Mouse (Mus musculus): ENCODE data around the gene Arhgef10l.

Gene Arhgef10l

DNA sequence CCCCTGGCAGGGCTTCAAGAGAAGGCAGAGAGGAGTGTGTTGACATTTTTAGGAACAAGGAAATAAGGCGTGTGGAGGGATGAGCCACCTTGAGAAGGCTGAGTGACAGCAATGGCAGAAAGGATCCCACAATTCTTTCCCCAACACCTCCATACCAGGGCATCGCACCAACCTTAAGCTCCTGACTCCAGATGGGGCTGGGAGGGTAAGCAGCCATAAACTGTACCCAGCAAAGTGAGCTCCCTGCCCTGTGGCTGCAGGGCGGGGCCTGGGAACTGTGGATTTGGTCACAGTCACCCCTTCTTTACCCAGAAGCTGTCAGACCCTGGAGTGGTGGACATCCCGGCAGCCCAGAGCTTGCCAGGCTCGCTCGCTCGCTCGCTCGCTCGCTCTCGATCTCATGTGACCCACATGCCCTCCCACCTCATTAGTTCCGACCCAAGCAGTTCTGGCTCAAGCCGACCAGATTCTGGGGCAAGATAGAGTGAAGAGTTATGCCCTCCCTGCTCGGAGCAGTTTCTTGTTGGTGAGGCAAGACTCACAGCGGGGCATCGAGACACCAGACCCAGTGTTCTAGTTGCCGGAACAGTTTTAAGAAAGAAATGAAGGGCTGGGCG lies 4.3 kb downstream of the Arhgef10l start:
- no peak for DNase-seq (ENCODE audit: low spot score in 2 of 2)

DNA sequence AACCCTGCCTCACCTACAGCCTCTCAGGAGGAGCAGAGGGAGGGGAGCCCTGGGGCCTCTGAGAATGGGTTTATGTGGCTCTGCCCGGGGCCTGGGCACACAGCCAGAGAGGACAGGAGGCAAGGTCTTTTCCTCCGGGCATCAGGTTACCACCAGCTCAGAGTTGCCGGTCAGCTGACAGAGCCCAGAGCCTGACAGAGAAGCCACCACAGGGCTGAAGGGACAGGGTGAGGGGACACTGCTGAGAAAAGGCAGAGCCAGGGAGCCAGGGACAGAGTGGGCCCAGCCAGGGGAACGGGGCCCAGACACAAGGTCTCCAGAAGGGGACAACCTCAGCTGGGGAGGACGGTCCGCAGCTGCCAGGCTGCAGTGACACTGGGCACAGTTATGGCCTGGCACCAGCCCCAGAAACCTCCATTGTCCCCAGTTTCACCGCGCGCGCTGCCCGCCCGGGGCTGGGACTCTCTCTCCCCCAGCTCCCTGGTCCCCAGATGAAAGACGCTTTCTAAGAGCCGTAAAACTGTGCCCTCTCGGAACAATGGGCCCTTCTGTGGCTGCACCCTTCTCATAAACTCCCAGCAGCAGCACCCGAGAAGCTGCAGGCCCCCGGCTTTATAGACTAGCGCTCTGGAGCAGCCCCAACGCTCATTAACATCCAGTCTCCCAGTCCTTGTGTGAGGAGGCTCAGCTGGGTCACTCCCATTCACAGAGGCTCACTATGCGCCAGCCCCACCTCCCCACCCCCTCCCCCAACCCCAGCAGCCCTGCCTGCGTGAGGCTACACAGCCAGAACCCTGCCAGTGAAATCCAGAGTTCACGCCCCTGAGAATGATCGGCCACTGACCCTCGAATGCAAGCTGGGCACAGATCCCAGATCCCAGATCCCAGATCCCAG lies 7.9 kb downstream of the Arhgef10l start:
- peak; percentile 67 to 76 for DNase-seq (ENCODE audit: low spot score in 2 of 2)

DNA sequence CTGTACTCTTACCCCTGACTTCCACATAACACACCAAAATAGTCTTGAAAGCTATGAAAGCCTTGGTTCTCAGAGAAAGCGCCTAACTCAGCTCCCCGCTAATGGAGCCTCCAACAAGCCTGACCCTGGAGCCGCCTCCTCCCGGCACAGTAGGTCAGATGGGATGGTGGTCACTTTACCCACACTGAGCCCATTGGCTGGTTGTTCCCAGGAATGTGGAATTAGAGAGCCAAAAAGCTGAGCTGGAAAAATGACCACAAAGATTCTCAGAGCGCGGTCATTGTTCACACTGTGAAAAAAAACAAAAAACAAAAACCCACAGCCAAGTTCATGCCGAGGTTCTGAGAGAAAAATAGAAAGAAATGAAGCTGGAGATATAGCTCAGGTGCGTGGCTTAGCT lies 9.3 kb downstream of the Arhgef10l start:
- DNase-seq (ENCODE audit: low spot score in 2 of 2) = no peak

DNA sequence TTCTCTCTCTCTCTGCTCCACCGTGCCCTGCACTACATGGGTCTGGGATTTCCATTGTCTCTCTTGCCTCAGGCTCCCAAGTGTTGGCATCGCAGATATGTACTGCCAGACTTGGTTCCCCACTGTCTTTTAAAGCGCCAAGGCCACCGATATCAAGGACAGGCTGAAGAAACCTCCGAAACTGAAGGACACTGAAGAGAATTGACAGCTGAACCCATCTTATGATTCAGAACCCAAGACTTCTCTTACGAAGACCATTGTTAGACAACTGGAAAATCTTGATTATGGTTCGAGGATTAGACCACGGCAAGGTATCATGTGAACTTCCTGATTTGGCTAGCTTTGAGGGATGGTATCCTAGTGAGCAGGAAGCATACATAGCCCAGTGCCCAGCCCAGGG lies 11.0 kb downstream of the Arhgef10l start:
- DNase-seq (ENCODE audit: low spot score in 2 of 2) = no peak

DNA sequence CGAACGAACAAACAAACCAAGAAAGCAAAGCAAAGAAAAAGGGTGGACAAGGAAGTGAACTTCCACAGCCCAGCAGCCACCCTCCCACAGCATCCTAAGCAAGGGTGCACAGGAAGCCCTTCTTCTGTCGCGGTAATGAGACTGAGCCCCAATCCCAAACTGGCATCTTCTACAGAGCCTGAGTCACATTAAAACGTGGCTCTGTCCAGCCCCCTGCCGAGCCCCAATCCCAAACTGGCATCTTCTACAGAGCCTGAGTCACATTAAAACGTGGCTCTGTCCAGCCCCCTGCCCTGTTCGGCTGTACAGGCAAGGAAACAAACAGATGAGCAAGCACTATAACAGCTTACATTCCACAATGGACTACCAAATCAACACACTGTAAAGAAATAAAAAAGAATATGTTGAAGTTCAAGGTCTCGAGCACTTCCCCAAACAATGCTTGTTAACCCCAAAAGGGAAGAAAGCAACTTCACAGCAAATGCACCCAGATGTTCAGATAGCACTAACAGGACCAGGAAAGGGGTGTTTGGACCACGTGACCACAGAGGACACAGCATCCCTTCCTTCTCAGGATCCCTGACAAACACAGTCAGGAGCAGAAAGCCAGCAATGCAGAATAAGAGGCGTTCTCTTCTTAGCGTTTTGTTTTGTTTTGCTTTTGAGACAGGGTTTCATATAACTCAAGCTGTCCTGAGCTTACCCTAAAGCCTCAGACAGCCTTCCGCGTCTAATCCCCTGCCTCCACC lies 11.8 kb downstream of the Arhgef10l start:
- DNase-seq (ENCODE audit: low spot score in 2 of 2) = no peak

DNA sequence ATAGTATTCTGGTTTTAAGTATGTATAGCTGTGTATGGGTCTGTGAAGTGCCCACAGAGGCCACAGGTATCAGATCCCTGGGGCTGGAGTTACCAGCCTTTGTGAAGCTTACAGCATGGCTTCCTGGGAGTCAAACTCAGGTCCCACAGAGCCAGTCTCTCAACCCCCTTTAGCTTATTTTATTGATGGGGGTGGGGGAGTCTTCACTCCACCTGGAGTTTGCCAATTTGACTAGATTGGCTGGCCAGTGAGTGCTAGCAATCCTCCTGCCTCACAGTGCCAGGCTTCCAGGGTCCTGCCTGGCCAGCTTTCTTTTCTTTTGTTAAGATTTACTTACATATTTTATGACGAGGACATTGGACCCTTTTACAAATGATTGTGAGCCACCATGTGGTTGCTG lies 16.1 kb downstream of the Arhgef10l start:
- DNase-seq (ENCODE audit: low spot score in 2 of 2) = no peak

DNA sequence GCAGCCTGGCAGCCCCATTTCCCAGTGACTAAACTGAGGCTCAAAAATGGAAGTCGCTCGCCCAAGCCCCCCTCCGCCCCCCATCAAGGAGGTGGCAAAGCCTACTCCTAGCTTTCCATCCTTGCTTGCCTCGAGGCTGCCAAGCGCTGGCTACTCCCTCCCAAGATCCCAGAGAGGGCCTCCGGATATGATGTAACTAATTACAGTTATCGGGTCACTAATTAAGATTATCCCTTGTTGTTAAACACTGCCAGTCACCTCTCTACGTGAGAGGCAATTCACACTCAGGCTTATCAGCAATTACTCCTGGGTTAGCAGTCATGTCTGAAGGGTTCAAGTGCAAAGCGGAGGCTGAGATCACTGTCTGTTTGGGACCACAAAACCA lies 16.6 kb downstream of the Arhgef10l start:
- DNase-seq (ENCODE audit: low spot score in 2 of 2) = no peak

DNA sequence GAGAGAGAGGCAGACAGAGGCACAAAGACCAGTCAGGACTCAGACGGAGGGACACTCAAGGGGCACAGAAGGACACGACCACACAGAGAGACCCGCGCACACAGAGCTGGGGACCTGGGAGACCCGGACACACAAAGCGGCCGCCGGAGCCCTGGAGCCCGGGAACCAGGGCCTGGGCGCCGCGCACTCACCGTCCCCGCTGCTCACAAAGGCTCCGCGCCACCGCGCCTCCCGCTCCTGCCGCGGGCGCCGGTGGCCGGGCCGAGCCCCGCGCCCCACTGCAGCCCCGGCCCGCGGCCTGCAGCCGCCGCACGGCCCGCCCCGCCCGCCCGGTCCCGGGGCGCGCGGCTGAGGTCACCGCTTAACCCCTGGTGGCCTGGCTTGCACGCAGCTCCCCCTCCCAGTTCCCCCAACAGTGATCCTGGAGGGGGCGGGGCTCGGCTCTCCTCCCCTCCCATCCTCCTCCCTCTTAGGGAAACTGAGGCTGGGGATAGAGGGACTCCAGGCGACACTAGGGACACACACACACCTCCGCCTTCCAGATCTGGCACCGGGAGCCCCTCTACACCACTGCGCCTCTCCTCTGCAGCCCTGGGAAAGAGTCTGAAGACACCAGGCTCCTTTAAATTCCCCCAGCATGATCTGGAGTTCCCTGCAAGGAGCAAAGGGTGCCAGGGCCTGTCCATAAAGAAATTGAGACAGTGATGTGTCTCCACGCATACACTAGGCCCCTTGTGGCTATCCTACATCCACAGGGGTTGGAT lies 17.2 kb downstream of the Arhgef10l start:
- no peak for DNase-seq (ENCODE audit: low spot score in 2 of 2)

DNA sequence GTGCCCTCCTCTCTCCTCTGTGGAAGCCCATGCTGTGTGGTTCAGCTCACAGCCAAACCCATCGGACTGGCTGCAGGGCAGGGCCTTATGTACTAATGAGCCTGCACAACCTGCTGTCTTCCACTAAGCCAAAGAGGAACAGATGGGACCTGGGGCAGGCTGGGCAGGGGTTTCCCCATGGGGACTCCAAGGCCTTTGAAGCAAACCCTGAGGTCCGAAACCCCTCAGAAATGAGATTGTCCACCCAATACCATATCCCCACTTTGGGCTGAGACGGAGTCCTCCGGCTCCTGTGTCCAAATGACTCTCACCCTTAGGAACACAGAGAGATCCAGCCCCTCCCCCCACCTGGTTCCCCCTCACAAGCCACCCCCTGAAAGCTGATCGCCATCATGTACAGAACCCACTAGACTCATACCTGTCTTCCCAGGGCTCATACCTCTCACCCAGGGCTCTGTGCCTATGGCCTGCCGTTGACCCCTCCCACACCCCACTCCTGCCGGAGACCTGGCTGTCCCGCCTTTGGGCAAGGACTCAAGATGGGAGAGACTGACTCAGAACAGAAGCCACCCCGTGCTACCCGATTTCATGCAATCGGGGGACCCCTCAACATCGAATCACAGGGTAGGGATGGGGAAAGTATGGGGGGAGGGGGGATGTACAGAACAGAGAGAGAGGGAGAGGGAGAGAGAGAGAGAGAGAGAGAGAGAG lies 17.9 kb downstream of the Arhgef10l start:
- no peak for DNase-seq (ENCODE audit: low spot score in 2 of 2)

DNA sequence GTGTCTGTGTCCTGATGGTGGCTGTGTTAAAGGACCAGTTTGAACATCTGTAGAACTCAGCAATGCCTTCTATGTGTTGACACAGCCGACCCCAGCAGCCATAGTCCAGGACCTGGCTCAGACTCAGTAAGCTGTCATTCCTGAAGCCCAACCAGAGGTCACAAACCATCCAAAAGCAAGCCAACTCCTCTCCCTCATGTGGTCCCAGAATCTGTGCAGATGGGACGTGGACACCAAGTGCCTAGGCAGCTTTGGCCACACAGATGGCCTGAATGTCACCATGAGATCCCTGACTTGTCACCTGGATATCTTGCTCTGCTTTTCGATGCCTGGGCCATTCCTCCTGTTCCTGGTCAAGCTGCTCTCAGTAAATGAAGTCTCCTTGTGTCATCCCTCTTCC lies 20.2 kb downstream of the Arhgef10l start:
- DNase-seq (ENCODE audit: low spot score in 2 of 2) = no peak

DNA sequence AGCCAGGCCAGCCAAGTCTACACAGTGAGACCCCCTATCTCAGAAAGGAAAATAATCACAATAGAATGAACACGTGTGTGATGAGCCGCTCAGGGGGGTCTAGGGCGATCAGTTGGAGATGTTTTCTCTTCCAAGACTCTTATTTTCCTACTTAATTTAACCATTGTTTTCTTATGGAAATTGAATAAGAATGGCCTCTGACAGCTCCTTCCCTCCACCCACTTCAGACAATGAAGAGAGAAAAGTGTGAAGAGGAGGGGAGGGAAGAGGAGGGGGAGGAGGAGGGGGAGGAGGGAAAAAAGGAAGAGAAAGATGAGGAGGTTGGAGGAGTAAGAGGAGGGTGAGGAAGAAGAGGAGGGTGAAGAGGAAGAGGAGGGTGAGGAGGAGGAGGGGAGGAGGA lies 21.1 kb downstream of the Arhgef10l start:
- no peak for DNase-seq (ENCODE audit: low spot score in 2 of 2)

DNA sequence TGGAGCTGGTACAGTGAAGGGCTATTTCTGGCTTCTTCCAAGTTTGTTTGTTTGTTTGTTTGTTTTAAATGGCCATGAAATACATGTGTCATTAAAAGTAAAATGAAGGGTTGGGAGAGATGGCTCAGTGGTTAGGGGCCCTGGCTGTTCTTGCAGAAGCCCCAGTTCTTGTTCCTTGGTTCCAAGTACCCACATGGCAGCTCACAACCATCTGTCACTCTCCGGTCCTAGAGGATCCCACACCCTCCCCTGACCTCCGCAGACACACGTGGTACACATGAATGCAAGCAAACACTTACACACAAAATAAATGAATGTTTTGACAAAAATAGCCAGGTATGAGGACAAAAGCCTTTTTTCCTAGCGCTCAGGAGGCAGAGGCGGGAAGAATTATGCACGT lies 21.5 kb downstream of the Arhgef10l start:
- DNase-seq (ENCODE audit: low spot score in 2 of 2) = no peak

DNA sequence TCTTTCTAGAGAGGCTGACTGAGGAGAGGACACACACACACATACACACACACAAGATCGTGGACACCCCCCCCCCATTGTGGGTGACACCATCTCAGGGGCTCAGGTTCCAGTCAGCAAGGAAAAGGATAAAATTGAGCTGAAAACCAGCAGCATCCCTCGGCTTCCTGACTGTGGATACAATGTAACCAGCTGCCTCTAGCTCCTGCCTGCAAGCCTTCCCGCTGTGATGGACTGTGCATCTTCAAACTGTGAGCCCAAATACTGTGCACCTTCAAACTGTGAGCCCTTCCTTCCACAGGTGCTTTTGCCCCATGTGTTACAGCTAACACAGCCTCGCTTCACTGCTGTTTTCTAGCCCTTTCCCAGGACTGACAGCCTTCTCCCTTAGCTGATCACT lies 23.4 kb downstream of the Arhgef10l start:
- no peak for DNase-seq (ENCODE audit: low spot score in 2 of 2)

DNA sequence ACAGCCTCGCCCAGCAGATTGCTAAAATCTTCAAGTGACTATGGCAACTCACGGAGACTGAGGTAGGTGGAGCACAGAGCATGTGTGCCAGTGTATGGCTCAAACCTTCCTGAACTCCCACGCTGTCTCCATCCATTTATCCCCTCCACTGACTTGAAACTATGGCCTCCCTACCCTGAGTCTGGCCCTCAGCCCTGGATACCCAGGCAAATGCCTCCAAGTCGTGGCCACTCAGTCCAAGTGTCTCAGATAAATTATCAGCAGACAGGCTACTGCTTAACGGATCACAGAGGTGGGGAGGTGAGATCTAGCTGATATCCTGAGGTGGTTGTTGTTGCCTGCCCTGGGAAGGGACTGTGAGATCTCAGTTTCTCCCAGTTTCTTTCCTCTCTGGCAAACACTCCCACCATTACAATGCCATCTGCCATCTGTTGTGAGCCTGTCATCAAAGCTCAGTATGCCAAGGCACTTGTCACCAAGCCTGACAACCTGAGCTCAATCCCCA lies 24.3 kb downstream of the Arhgef10l start:
- no peak for DNase-seq (ENCODE audit: low spot score in 2 of 2)

DNA sequence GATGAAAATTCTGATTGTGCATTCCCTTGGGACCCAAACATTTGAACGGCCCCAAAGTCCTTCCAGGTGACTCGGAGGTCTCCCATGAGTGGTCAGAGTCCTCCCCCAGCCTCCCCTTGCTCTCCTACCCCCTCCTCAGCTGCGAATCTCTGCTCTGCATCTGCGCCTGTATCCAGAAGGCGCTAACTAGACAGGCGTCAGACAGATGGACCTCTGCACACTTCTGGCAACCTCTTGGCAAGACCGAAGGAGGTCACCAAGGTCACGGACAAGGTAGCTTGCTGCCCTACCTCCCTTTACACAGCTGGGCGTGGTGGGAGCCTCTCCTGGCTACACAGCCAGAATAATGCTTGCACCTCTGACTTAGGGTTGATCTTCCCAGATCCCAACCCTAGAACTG lies 25.1 kb downstream of the Arhgef10l start:
- DNase-seq (ENCODE audit: low spot score in 2 of 2) = no peak

DNA sequence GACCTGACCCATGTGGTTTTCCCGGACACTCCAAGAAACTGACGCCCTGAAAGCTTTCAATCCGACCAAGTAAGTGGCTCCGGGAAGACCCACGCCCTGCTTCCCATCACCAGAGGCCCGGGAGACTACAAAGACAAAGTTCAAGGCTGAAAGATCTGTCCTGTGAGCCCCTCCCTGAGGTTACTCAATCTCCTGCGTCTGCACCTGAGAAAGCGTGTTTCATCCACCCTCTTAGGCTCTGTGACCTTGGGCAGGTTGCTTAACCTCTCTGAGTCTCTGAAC lies 25.6 kb downstream of the Arhgef10l start:
- no peak for DNase-seq (ENCODE audit: low spot score in 2 of 2)

DNA sequence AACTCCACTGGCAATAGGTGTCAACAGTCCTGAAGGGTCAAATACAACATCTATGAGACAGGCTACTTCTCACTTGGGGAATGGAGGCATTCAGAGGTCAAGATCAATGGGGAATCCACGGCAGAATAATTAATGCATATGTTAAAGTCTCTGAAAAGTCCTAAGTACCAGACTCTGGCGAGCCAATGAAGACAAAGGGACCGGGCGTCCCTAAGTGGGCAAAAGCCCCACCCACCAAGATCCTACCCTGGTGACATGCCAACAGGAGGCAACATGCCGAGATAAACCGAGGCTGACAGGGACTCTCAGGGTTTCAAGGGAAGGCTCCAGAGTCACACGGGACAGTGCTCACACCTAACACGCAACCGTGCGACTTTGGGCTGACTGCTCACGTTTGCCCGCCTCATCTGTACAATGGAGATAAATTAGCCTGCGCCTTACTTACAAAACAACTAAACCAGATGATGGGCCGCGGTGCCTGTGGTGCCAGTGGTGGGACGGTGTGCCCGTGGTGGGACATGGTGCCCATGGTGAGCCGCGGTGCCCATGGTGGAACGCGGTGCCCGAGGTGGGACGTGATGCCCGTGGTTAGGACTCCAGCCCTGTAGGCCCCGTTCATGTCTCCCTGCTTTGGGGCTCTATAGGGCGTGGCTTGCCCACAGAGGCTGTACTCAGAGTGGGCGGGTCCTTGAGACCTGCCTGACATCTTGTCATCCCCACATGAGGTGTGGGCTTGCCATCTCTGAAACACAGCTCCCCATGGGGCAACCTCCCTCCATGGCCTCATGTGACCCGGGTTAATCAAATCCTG lies 26.2 kb downstream of the Arhgef10l start:
- no peak for DNase-seq (ENCODE audit: low spot score in 2 of 2)

DNA sequence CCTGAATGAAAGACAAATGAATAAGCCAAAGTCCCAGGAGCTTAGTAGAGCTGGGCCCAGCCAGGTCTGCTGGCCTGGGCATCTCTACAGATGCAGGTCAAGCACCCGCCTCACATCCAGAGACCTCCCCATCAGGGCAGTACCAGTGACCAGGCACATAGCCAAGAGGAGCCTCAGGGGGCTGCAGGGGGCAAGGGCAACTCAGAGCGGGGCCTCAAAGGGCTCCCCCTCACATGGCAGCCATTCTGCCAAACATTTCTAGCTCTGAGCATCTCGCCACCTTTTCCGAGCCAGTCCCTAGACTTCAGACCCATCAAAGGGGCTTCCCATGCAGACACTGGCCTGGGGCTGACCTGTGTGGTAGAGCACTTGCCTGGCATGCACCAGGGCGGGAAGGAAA lies 27.2 kb downstream of the Arhgef10l start:
- DNase-seq (ENCODE audit: low spot score in 2 of 2) = no peak

DNA sequence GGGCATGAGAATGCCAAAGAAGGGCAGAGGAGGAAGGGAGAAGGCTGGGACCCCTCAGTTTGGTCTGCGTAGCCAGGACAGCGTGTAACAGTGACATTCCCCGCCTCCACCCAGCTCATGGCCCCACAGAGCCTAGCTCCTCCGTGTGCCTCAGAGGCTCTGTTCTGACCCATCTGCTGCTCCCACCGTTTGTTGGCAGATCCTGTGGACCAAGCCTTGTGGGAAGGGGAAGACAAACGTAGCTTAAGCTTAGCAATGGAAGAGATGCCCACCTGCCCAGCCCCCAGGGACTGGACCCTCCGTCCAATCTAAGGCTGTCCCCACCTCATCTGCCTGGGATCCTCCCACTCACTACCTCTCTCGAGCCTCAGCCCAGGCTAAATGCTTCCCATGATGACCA lies 28.5 kb downstream of the Arhgef10l start:
- DNase-seq (ENCODE audit: low spot score in 2 of 2) = no peak

DNA sequence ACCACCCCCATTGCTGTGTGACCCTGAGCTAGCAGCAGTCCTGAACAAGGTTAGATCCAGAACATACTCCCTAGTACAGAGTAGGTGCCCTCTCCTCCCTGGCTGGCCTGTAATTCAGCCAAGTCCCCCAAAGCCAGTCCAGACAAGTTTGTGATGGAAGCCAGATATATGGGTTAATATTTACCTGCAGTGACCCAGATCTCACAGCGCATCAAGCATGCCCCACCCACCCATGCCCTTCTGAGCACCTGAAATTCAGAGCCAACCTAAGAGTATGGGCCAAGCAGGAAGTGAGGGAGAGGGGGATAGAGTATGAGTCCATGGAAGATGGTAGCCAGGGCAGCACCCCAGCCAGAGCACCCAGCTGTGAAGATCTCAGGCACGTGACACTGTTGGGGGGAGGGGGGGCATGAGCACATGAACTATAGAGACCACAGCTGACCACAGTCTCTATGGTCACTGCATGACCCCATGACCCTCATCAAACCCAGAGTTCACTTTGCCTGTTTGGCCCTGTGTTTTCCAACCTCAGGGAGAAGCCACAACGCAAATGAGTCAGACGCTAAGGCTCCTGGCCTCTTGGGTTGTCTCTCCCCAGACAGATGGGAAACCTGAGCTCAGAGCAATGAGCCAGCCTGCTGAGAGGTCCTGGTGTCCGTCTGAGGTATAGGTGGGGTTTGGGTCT lies 29.4 kb downstream of the Arhgef10l start:
- no peak for DNase-seq (ENCODE audit: low spot score in 2 of 2)
